Mouse (Mus musculus): ENCODE measurements around the gene Txndc8.

GRCm38 (mm10) chr4:58044356-58044755 lies 35.4 kb upstream of the Txndc8 start:
- TF ChIP-seq CTCF (IDR thresholded peaks at IDR 0.05; ENCODE audit: borderline replicate concordance, insufficient read depth, low read depth, low read length) (no peak), POLR2A (IDR thresholded peaks at IDR 0.05; ENCODE audit: borderline replicate concordance, insufficient read depth, low read length) (no peak)
